Comparison of ENCODE assay signal across 8 mouse cellular contexts in the genomic region with DNA sequence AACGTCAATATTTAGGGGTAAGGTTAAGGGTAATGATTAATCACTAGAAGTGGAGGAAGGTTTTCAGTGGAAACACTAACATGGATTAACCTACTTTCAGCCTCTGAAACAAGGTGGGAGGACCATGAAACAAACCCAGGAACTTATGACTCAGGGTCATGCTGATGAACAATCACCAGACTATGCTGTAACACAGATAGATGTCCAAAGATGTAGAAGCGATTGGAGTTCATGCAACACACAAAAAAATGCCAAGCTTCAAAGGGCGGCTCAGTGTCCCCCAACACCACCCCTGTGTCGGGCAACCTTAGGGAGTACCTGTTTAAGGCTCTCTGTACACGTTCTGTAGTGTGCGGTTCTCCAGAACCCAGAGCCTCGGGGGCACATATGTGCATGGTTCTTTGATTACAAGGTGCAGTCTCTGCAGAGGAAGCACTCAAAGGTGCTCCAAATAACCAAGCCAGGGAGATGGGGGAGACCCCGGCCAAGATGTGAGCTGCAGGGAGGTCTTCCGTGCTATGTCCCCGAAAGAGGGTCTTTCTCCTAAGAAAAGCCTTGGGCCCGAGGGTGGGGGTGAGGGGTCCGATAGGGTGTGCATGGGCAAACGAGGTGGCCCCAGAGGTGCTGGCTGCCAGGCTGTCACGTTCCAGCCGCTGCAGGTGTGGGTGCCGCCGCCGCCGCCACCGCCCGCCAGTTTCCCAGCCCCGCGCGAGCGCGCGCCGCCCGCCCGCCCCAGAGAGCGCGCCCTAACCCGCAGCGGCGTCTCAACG. TPM values are rescaled to one million over a fixed set of nuclear protein-coding genes. Genes with fewer than 3 reads are reported as not detected.
DNase-seq lines count a peak whose midpoint lies in the region; ATAC-seq and TF ChIP-seq lines count a peak whose summit lies in the region.

No protein-coding gene starts in this region.

- TF ChIP-seq CTCF in testis, adult 2 months (IDR thresholded peaks at IDR 0.05; ENCODE audit: control insufficient read depth, insufficient read depth, insufficient replicate concordance, low read depth, low read length), result no peak
- no peak for TF ChIP-seq CTCF in stomach, postnatal 0 days (IDR thresholded peaks at IDR 0.05; ENCODE audit: low read depth)

- H3K27me3 ChIP-seq in testis, adult 2 months (ENCODE audit: control insufficient read depth, insufficient read depth, low read length), result no peaks in the 10 kb centered on the region
- H3K27me3 ChIP-seq in heart, embryonic 14.5 days (ENCODE audit: control insufficient read depth, insufficient read depth, low read length), result no peaks in the 10 kb centered on the region
- H3K27me3 ChIP-seq in liver, embryonic 13.5 days, result no peaks in the 10 kb centered on the region
- no peaks in the 10 kb centered on the region for H3K27me3 ChIP-seq in stomach, postnatal 0 days (ENCODE audit: control insufficient read depth, insufficient read depth, low read length)

- DNase-seq in adrenal gland, adult 2 months, result peak; percentile 53
- no peak for DNase-seq in adrenal gland, postnatal 10 days
- DNase-seq in testis, postnatal 14 days (ENCODE audit: low spot score), result no peak
- no peak for DNase-seq in liver, embryonic 13.5 days
- DNase-seq in stomach, postnatal 0 days (ENCODE audit: low spot score), result peak; percentile 42

- no peak for TF ChIP-seq EP300 in stomach, postnatal 0 days (optimal IDR thresholded peaks at IDR 0.05)

- H3K36me3 ChIP-seq in testis, adult 2 months (ENCODE audit: control insufficient read depth, insufficient read depth, low read length), result no peaks in the 10 kb centered on the region
- H3K36me3 ChIP-seq in heart, embryonic 14.5 days (ENCODE audit: control insufficient read depth, insufficient read depth, low read length), result peaks cover under 1% of the 10 kb centered on the region; the same call in 1 of the 2 replicates
- peaks cover 2% of the 10 kb centered on the region; the same call in 1 of the 2 replicates for H3K36me3 ChIP-seq in liver, embryonic 13.5 days
- H3K36me3 ChIP-seq in stomach, postnatal 0 days (ENCODE audit: control insufficient read depth, insufficient read depth, low read length), result no peaks in the 10 kb centered on the region

- H3K4me3 ChIP-seq in testis, adult 2 months (ENCODE audit: control insufficient read depth, low read depth, low read length), result peak overlapping the region; percentile 98
- peak overlapping the region; percentile 74 to 86 for H3K4me3 ChIP-seq in heart, embryonic 14.5 days (ENCODE audit: control insufficient read depth in 1 of 2, insufficient read depth in 1 of 2, low read depth in 1 of 2, low read length in 2 of 2)
- H3K4me3 ChIP-seq in liver, embryonic 13.5 days (replicated peaks), result peak overlapping the region; percentile 79
- peak overlapping the region; percentile 76 for H3K4me3 ChIP-seq in stomach, postnatal 0 days (ENCODE audit: low read depth, low read length)

- no peak for TF ChIP-seq POLR2A in testis, adult 2 months (IDR thresholded peaks at IDR 0.05; ENCODE audit: control insufficient read depth, low read depth, low read length)

- no peak; the same call in 1 of the 2 replicates for ATAC-seq in heart, embryonic 14.5 days (ENCODE audit: insufficient number of reproducible peaks, insufficient read depth, low FRiP score, low read depth)
- 0 out of 2 replicates have a peak, but pooled peaks have one; percentile 2 for ATAC-seq in liver, embryonic 13.5 days (ENCODE audit: low read depth)
- ATAC-seq in stomach, postnatal 0 days (ENCODE audit: low FRiP score, low TSS enrichment), result no peak
- no peak for ATAC-seq in erythroid progenitor cell, adult 5-6 weeks (replicated peaks; ENCODE audit: low FRiP score, poor library complexity, severe bottlenecking)

- H3K4me2 ChIP-seq in heart, embryonic 14.5 days (ENCODE audit: low read length), result peak overlapping the region; percentile 93
- peak overlapping the region; percentile 96 for H3K4me2 ChIP-seq in liver, embryonic 13.5 days
- peak overlapping the region; percentile 82 for H3K4me2 ChIP-seq in stomach, postnatal 0 days (replicated peaks; ENCODE audit: low read depth)

- peaks cover 6% of the 10 kb centered on the region for H3K4me1 ChIP-seq in testis, adult 2 months (ENCODE audit: control insufficient read depth, insufficient read depth, low read length)
- peaks cover 8 to 41% of the 10 kb centered on the region in 2 experiments for H3K4me1 ChIP-seq in heart, embryonic 14.5 days (ENCODE audit: control insufficient read depth in 2 of 2, insufficient read depth in 2 of 2, low read length in 2 of 2)
- peaks cover 73% of the 10 kb centered on the region for H3K4me1 ChIP-seq in liver, embryonic 13.5 days (replicated peaks)
- no peaks in the 10 kb centered on the region for H3K4me1 ChIP-seq in stomach, postnatal 0 days (replicated peaks; ENCODE audit: control insufficient read depth, insufficient read depth)

- peak overlapping the region; percentile 99 for H3K27ac ChIP-seq in testis, adult 2 months (ENCODE audit: control insufficient read depth, insufficient read depth, low read depth, low read length)
- H3K27ac ChIP-seq in heart, embryonic 14.5 days (replicated peaks in 1 of 2; ENCODE audit: control insufficient read depth in 1 of 2, insufficient read depth in 1 of 2, low read depth in 2 of 2, low read length in 2 of 2), result peak overlapping the region; percentile 94 to 96
- peak overlapping the region; percentile 93 for H3K27ac ChIP-seq in liver, embryonic 13.5 days
- H3K27ac ChIP-seq in stomach, postnatal 0 days (replicated peaks), result peak overlapping the region; percentile 98

- H3K9ac ChIP-seq in heart, embryonic 14.5 days (ENCODE audit: low read length), result peak overlapping the region; percentile 94
- H3K9ac ChIP-seq in liver, embryonic 13.5 days, result peak overlapping the region; percentile 89
- peak overlapping the region; percentile 93 for H3K9ac ChIP-seq in stomach, postnatal 0 days (ENCODE audit: low read length)

- WGBS in heart, embryonic 14.5 days, result 6% methylated on average over 36 of the region's 36 CpGs
- WGBS in liver, embryonic 13.5 days (ENCODE audit: insufficient replicate concordance), result 5% methylated on average over 36 of the region's 36 CpGs
- WGBS in stomach, postnatal 0 days, result 3% methylated on average over 30 of the region's 36 CpGs

- H3K9me3 ChIP-seq in heart, embryonic 14.5 days (ENCODE audit: control insufficient read depth, low read length), result no peaks in the 10 kb centered on the region
- no peaks in the 10 kb centered on the region for H3K9me3 ChIP-seq in liver, embryonic 13.5 days (replicated peaks)
- H3K9me3 ChIP-seq in stomach, postnatal 0 days (ENCODE audit: control insufficient read depth, low read length), result no peaks in the 10 kb centered on the region

RNA-seq across cellular contexts. Expression of gene C2cd2, which starts 0.8 kb away (rescaled TPM):
- 10 to 100 TPM; 17.9 to 29.6 TPM for total RNA-seq in adrenal gland, adult 2 months (2021)
- polyA plus RNA-seq in adrenal gland, adult 2 months (2012; rRNA removed), result 68.3 and 73.3 TPM in 2 replicates
- total RNA-seq in adrenal gland, postnatal 10 days (2021), result 10 to 100 TPM; 35.3 to 39.4 TPM
- 11.4 and 12.3 TPM in 2 replicates for polyA plus RNA-seq in testis, adult 2 months (2012; rRNA removed)
- polyA plus RNA-seq in heart, embryonic 14.5 days (2014; fragmentation: Nextera tagmentation; extraction: Ambion mirVana), result 16.4 and 18.9 TPM in 2 replicates
- polyA plus RNA-seq in liver, embryonic 13.5 days (2015; fragmentation: Nextera tagmentation; extraction: Ambion mirVana), result 5.0 and 5.6 TPM in 2 replicates
- 13.6 and 14.0 TPM in 2 replicates for polyA plus RNA-seq in stomach, postnatal 0 days (2015; fragmentation: Nextera tagmentation; extraction: Ambion mirVana)
- total RNA-seq in erythroid progenitor cell, adult 5-6 weeks (2015; ENCODE audit: low replicate concordance), result 10.8 and 13.0 TPM in 2 replicates
- 19.0 and 26.6 TPM in 2 replicates for total RNA-seq in erythroid progenitor cell, adult 5-6 weeks (2017; ENCODE audit: low replicate concordance)

RNA-seq across cellular contexts. Expression of gene Zbtb21, which starts 0.9 kb away (rescaled TPM):
- total RNA-seq in adrenal gland, adult 2 months (2021), result 10 to 100 TPM; 24.2 to 50.0 TPM
- polyA plus RNA-seq in adrenal gland, adult 2 months (2012; rRNA removed), result 16.1 and 16.7 TPM in 2 replicates
- 10 to 100 TPM; 25.5 to 29.6 TPM for total RNA-seq in adrenal gland, postnatal 10 days (2021)
- polyA plus RNA-seq in testis, adult 2 months (2012; rRNA removed), result 11.3 and 11.4 TPM in 2 replicates
- 8.4 and 8.7 TPM in 2 replicates for polyA plus RNA-seq in heart, embryonic 14.5 days (2014; fragmentation: Nextera tagmentation; extraction: Ambion mirVana)
- polyA plus RNA-seq in liver, embryonic 13.5 days (2015; fragmentation: Nextera tagmentation; extraction: Ambion mirVana), result 3.3 TPM in 2 replicates
- polyA plus RNA-seq in stomach, postnatal 0 days (2015; fragmentation: Nextera tagmentation; extraction: Ambion mirVana), result 5.4 and 6.0 TPM in 2 replicates
- total RNA-seq in erythroid progenitor cell, adult 5-6 weeks (2015; ENCODE audit: low replicate concordance), result 1.7 and 5.0 TPM in 2 replicates
- total RNA-seq in erythroid progenitor cell, adult 5-6 weeks (2017; ENCODE audit: low replicate concordance), result 18.7 and 38.0 TPM in 2 replicates

RNA-seq across cellular contexts. Expression of gene B230307C23Rik, which starts 35.5 kb away (rescaled TPM):
- total RNA-seq in adrenal gland, adult 2 months (2021), result 10 to 100 TPM; 30.2 to 35.7 TPM
- polyA plus RNA-seq in adrenal gland, adult 2 months (2012; rRNA removed), result 4.9 and 7.9 TPM in 2 replicates
- 10 to 100 TPM; 27.0 to 29.7 TPM for total RNA-seq in adrenal gland, postnatal 10 days (2021)
- 2.3 and 6.2 TPM in 2 replicates for polyA plus RNA-seq in testis, adult 2 months (2012; rRNA removed)
- 13.8 and 17.9 TPM in 2 replicates for polyA plus RNA-seq in heart, embryonic 14.5 days (2014; fragmentation: Nextera tagmentation; extraction: Ambion mirVana)
- polyA plus RNA-seq in liver, embryonic 13.5 days (2015; fragmentation: Nextera tagmentation; extraction: Ambion mirVana), result 13.9 and 17.0 TPM in 2 replicates
- polyA plus RNA-seq in stomach, postnatal 0 days (2015; fragmentation: Nextera tagmentation; extraction: Ambion mirVana), result 25.2 and 25.6 TPM in 2 replicates
- 9.0 and 14.3 TPM in 2 replicates for total RNA-seq in erythroid progenitor cell, adult 5-6 weeks (2015; ENCODE audit: low replicate concordance)
- total RNA-seq in erythroid progenitor cell, adult 5-6 weeks (2017; ENCODE audit: low replicate concordance), result 19.8 and 25.7 TPM in 2 replicates

Comparison
In these comparisons a context has a peak if more than half of its experiments do, and no peak if none do; other contexts are left out.
1. DNase-seq: peak in adrenal gland, adult 2 months (single experiment) and stomach, postnatal 0 days (single experiment); none in adrenal gland, postnatal 10 days (single experiment), testis, postnatal 14 days (single experiment) and liver, embryonic 13.5 days (single experiment).
2. Peak in every context shown above with its lines, with median percentiles within 50 percentile points of each other: H3K27ac ChIP-seq, H3K4me3 ChIP-seq, H3K4me2 ChIP-seq and H3K9ac ChIP-seq.